Mouse (Mus musculus) kidney, adult 11 months (tissue): ENCODE data around the gene Glis1.

Experiments
- DNase-seq: peaks from one replicate; pipeline ENCODE4 v3.0.0; 2022

Glis1 gene

GRCm38 (mm10) chr4:107637670-107638069 lies 203.3 kb downstream of the Glis1 start:
- peak; percentile 34 for DNase-seq

- no peak for DNase-seq
These were observed 203.9 kb downstream of the Glis1 start for GRCm38 (mm10) chr4:107638303-107638702.

DNA sequence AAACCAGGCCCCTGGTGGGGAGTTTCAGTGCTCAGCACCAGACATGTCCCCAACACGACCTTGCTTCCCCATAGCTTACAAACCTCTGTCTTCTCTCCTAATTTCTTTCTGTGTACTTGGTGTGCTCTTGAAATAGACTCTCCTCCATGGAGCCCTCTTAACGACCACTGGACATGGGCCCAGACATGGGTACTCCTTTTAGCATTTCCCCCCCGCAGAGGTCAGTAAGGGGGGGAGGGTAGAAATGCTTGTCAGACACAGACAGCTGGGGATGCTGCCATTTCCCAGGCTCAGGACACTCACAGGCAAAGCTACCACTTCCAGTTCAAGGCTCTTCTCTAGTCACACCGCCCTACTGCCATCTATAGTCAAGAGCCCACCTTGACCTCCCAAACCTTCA lies 207.2 kb downstream of the Glis1 start:
- DNase-seq = no peak

- DNase-seq = no peak
These were observed 214.6 kb downstream of the Glis1 start for GRCm38 (mm10) chr4:107648959-107649485.

- DNase-seq = no peak
These were observed 216.7 kb downstream of the Glis1 start for GRCm38 (mm10) chr4:107651021-107651496.

DNA sequence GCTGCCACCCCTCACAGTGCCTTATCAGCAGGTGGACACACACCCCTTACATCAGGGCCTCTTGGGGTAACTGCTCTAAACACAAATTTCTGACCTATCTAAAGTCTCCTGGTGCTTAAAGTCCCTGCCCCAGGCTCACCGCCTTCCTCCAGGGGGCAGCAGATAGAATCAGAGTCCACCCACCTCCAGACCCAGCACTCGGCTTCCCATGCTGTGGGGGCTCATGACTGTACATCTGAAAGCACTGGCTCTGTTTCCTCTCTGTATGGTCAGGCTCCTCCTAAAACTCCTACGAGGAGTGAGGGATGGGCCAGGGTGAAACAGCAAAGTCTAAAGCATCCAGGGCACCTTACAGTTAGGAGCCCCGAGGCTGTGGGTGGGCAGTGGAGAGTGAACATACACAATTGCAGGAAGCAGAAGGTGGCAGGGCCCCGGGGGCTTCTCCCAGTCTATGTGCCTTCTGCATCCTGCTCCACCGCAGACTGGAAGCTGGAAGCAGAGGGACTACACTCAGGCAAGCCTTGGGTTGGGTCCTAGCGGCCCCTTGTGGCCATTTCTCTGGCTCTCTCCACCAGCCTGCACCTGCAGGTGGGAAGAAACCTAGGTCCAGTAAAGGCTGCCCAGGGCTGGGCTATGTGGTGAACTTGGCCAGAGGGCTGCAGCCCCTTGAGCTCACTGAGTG lies 218.3 kb downstream of the Glis1 start:
- peak; percentile 56 for DNase-seq

DNA sequence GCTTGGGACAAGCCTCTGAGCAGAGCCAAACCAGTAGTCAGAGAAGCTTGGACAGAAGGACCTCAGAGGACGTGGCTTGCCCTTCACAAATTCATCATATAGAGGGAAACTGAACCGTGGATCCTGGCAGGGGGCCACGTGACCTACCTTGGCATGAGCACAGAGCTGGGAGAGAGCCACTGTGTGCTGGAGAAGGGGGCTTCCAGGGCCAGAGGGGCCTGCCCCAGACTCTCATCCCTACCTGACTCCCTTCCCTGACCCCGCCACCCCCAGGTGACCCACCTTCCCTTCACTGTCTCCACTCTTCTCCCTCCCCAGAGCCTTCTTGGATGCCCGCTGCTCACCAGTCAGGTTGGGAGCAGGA lies 218.9 kb downstream of the Glis1 start:
- no peak for DNase-seq

DNA sequence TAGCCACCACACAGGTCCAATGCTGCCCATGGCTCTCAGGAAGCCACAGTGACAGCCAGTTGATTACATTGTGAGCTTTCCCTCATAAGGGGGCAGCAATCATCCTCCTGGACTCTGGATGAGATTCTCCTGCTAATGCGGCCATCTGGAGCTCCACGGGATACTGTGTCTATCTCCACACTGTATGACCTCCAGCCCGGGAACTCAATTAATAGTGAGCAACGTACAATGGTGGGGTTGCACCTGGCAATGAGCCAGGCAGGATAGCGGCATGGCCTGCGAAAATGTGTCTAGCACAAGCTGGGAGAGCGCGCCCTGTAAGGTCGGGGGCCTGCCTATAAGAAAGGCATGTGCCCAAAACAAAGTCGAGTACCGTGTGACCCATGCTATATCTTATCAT lies 226.3 kb downstream of the Glis1 start:
- DNase-seq = no peak

- DNase-seq = no peak
These were observed 234.1 kb downstream of the Glis1 start for GRCm38 (mm10) chr4:107668514-107668913.

DNA sequence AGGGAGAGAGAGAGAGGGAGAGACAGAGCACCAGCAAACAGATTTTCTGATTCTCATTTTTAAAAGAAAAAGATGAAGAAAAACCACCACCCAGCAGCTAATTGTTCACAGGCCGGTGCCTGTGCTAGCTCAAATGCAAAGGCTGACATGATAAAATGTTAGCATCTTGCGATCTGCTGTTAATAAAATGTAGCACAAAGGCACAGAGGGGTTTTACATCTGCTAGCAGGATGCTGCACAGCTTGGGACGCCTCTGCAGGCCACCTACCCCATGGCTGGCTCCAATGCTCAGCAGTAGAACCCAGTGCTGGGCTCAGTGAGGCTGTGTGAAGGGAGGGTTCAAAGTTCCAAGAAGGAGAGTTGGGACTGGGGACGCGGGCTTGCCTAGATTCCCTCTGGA lies 236.3 kb downstream of the Glis1 start:
- no peak for DNase-seq

GRCm38 (mm10) chr4:107673638-107674321 lies 239.4 kb downstream of the Glis1 start:
- DNase-seq = peak; percentile 48

GRCm38 (mm10) chr4:107674322-107674644 lies 239.9 kb downstream of the Glis1 start:
- no peak for DNase-seq

DNA sequence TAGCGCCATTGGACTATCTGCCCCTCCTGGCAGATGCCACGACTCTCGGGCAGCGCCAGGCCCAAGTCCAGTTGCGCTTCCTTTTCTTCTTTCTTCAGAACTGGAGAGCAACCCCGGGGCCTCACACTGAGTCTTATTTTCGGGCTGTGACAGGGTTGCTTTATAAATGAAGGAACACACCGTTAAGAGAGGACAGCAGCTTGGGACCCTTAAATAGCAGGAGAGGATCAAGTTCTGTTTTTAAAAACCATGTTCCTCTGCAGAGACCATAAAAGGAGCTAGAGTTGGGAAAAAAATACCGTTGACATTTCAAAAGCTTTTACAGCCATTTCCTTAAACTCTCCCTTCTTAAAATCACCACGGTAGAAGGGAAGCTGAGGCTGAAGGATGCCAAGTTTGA lies 241.3 kb downstream of the Glis1 start:
- DNase-seq = no peak

DNA sequence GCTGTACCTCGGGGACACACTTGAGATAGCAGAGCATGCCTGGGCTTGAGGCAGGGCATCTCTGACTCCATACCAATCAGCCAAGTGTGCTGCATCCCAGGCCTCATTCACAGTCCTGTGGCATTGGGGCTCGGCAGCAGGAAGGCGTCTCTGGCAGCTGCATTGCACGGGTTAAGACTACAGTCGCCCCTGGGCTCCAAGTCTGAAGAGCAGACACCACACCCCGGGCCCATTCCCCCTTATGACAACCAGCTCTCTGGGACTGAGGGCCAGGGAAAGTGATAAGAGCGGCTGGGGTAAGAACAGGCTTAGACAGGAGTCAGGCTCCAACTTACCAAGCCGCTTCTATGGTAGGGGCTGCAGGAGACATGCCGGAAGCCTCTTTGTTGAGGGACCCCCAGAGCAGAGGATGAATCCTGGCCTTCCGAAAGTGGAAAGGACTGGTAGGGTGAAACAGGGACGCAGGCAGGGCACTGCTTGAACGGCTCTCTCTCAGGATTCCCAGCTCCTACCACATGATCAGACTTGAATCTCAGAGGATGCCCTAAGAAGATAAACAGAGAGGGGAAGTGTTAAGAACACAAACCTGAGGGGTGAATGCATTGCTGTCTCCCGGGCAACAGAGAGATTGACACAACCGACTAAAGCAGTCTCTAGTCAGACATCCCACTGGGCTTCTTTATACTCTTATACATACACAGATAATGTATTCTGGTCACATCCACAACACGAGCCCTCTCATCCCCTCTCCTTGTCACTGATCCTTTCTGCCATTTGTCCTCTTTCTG lies 246.1 kb downstream of the Glis1 start:
- no peak for DNase-seq

GRCm38 (mm10) chr4:107681099-107681849 lies 246.9 kb downstream of the Glis1 start:
- DNase-seq = no peak

DNA sequence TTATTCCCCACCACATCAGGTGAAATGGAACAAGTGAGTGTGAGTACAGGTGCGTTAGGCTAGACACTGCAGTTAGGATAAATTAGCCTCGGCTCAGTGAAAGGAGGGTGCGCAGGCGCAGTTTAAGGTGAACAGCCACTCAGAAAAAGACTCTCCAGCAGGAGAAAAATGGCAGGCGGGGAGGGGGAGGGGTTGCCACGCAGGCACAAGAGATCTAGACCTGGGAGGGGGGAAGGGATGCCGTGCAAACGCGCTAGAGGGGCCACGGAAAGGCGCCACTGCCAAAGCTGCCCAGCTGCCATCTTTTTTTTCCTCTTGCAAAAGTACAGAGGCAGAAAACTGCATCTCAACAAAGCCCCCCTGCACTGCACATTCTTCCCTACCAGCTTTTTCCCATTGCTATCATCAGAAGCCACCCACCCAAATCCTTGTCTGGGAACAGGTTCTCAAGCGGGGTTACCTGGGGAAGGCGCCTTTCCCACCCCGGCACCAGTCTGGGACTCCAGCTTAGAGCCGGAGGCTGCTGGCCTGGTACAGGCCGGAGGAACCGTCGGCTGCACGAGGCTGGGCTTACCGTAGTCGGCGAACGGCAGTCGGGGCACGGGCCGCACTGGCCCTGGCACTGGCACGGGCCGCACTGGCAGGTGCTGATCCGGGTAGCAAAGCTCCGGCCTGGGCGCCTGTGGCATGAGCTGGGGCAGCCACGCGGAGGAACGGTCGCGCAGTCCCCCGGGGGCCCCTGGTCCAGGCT lies 248.8 kb downstream of the Glis1 start:
- no peak for DNase-seq

DNA sequence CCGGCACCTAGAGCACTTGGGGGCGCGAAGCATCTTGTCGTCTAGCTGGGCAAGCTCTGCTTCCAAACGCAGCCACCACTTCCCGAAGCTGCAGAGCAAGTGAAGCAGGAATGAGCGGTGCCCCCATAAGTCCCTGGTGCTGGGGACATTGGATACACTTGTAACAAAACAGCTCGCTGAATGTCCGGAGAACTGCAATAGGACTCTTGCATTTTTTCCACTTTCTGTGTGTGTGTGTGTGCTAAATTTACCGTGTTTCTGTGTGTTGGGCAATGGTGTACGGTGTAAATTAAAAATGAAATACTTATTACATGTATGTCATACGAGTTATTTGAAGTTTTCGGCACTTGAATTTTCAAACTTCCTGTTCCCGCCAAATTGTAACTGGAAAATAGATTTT lies 249.7 kb downstream of the Glis1 start, which contains the start of gene Dmrtb1:
Gene Dmrtb1 (minus strand): TSS at position 101 of the 400 bp plus-strand sequence.
- DNase-seq = no peak
